Mouse (Mus musculus): Measurements from ENCODE around the gene Sufu.

Sufu gene

GRCm38 (mm10) chr19:46531071-46532030, 134.7 kb downstream of the Sufu start:
- no peak for DNase-seq (ENCODE audit: low read depth, low spot score)

- DNase-seq (ENCODE audit: low read depth, low spot score) = peak; percentile 62
These were observed 135.5 kb downstream of the Sufu start for GRCm38 (mm10) chr19:46532031-46532688.

DNA sequence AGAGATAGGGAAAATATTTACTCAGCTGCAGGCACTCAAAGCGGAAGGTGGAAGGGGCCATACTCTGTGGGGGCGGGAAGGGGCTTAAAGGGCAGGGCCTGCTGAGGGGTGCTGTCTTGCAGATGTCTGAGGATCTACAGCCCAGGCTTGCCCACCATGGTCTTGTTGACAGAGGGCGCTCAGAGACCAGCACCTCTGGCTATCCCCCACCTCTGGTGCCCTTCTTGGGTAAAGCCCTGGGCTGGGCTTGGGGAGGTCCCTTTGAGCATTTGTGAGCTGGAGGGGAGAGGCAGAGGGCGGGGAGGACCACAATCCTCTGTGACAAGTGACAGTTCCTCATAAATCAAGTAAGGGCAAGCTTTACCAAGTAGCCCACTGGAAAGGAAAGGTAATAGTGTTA, 136.4 kb downstream of the Sufu start:
- no peak for DNase-seq (ENCODE audit: low read depth, low spot score)

DNA sequence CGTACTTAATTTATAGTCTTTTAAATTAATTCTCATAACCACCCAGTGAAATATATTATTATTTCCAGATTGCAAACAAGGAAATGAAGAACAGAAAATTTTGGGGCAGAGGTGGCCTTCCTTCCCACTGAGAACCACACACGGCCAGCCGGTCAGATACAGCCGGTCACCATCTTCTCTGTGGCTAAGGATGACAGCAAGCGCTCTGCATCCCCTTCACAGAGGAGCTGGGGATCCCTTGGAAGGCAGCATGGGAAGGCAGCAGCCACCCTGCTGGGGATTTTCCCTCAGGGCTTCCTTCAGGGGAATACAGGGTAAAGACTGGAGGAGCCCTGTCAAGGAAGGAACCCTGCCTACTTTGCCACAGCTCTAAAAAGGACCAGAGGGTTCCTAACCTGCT, 136.8 kb downstream of the Sufu start:
- no peak for DNase-seq (ENCODE audit: low read depth, low spot score)

DNA sequence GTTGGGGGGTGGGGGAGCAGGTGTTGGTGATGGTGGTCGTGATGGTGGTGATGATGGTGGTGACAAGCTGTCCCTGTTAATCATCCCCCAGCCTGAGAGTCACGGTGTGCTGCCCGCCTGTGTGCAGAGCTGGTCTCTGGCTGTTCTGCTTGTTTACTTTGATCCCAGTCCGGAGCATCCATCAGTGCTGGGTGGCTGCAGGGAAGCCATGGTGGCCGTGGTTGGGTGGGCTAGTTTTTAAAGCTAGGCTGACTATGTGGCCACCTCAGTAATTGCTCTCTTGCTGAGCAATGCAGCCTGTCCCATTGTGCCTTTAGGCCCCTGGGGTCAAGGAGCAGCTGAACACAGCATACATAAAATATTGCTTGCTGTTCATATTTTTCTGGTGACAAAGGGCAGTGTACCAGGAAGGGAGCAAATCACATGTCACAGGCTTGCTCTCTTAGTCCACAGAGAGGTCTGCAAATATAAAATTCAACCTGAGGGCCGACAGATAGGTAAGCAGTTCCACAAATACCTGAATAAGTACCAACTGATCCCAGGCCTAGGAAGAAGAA, 137.9 kb downstream of the Sufu start:
- DNase-seq (ENCODE audit: low read depth, low spot score) = no peak

DNA sequence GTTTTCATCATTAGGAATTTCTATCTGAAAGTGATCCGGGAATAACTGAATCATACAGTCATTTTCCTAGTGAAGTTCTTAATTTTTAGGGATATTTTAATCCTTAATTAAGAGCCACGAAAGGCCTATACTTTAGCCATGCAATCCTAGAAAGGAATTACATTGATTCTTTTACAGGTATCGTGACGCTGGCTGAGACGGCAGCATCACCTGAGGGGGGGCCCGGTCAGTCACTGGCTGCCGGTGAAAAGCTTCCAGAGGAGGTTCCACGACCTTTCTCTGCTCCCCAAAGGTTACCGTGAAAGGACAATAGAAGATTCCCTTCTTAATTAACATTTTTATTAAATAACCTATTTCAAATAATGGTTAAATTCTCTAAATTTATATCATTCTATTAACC, 140.7 kb downstream of the Sufu start:
- DNase-seq (ENCODE audit: low read depth, low spot score) = no peak

GRCm38 (mm10) chr19:46538213-46538612, 141.5 kb downstream of the Sufu start:
- no peak for DNase-seq (ENCODE audit: low read depth, low spot score)
